12 mouse cellular contexts compared by ENCODE assay signal in genomic region chr9:91959592-91959991, GRCm38 (mm10).
A peak's percentile ranks its signal among the peaks of the same experiment; 100 is the strongest.
DNase-seq lines count a peak whose midpoint lies in the region; ATAC-seq lines count a peak whose summit lies in the region.
"Had no signal": no experiment of that assay in that cellular context is flagged by ENCODE, and none has a peak within 500 bp of the region (broad histone marks: within the 10 kb centered on the region; RNA-seq: fewer than 3 reads in every experiment).

No protein-coding gene starts in this region.

- H3K4me3 ChIP-seq in hindbrain, embryonic 13.5 days: no peak overlapping the region
- H3K4me3 ChIP-seq in hindbrain, embryonic 11.5 days (ENCODE audit: low read depth, low read length): no peak overlapping the region
- no peak overlapping the region for H3K4me3 ChIP-seq in neural tube, embryonic 12.5 days
- no peak overlapping the region for H3K4me3 ChIP-seq in hindbrain, embryonic 16.5 days (ENCODE audit: low read length)
- H3K4me3 ChIP-seq: embryonic facial prominence, embryonic 12.5 days had no signal

- ATAC-seq in hindbrain, embryonic 13.5 days (ENCODE audit: low FRiP score): peak; percentile 59; the same call in 1 of the 2 replicates
- no peak for ATAC-seq in hindbrain, embryonic 11.5 days (ENCODE audit: low FRiP score)
- ATAC-seq in neural tube, embryonic 12.5 days (ENCODE audit: low FRiP score, low read depth): 0 out of 2 replicates have a peak, but pooled peaks have one; percentile 56
- peak; percentile 82 for ATAC-seq in hindbrain, embryonic 16.5 days
- ATAC-seq in granulocyte monocyte progenitor cell, adult 5-6 weeks (replicated peaks; ENCODE audit: poor library complexity, severe bottlenecking): no peak

- 19% methylated on average over 1 of the region's 1 CpGs for WGBS in hindbrain, embryonic 13.5 days
- whole genome bisulfite sequencing in hindbrain, embryonic 11.5 days: 32% methylated on average over 1 of the region's 1 CpGs
- 6% methylated on average over 1 of the region's 1 CpGs for WGBS in neural tube, embryonic 12.5 days
- 15% methylated on average over 1 of the region's 1 CpGs for WGBS in hindbrain, embryonic 16.5 days

- H3K9me3 ChIP-seq in hindbrain, embryonic 13.5 days: no peaks in the 10 kb centered on the region
- H3K9me3 ChIP-seq in hindbrain, embryonic 11.5 days (ENCODE audit: control insufficient read depth, low read length): no peaks in the 10 kb centered on the region
- no peaks in the 10 kb centered on the region for H3K9me3 ChIP-seq in neural tube, embryonic 12.5 days
- H3K9me3 ChIP-seq in hindbrain, embryonic 16.5 days (ENCODE audit: control insufficient read depth, low read length): no peaks in the 10 kb centered on the region
- H3K9me3 ChIP-seq: embryonic facial prominence, embryonic 12.5 days had no signal

- no peak for DNase-seq in hindbrain, embryonic 11.5 days (ENCODE audit: low spot score)
- no peak for DNase-seq in neural tube, embryonic 10.5 days (ENCODE audit: extremely low spot score, low spot score)
- no peak for DNase-seq in gastrocnemius, postnatal 4 days (ENCODE audit: low spot score in 2 of 2)
- DNase-seq in thymus, postnatal 36 days: no peak
- DNase-seq: adrenal gland, postnatal 25 days; kidney, adult 8-10 months; right cerebral cortex, adult 18-20 months had no signal

- no peaks in the 10 kb centered on the region for H3K27me3 ChIP-seq in hindbrain, embryonic 13.5 days
- no peaks in the 10 kb centered on the region for H3K27me3 ChIP-seq in hindbrain, embryonic 11.5 days (ENCODE audit: control insufficient read depth, insufficient read depth, low read length)
- H3K27me3 ChIP-seq in neural tube, embryonic 12.5 days (replicated peaks): no peaks in the 10 kb centered on the region
- no peaks in the 10 kb centered on the region for H3K27me3 ChIP-seq in hindbrain, embryonic 16.5 days (replicated peaks; ENCODE audit: control insufficient read depth, insufficient read depth, low read length)
- H3K27me3 ChIP-seq: embryonic facial prominence, embryonic 12.5 days had no signal

- H3K4me2 ChIP-seq in hindbrain, embryonic 13.5 days: no peak overlapping the region
- no peak overlapping the region for H3K4me2 ChIP-seq in hindbrain, embryonic 11.5 days (replicated peaks; ENCODE audit: low read depth, low read length)
- no peak overlapping the region for H3K4me2 ChIP-seq in neural tube, embryonic 12.5 days (replicated peaks)
- no peak overlapping the region for H3K4me2 ChIP-seq in hindbrain, embryonic 16.5 days (ENCODE audit: low read length)
- H3K4me2 ChIP-seq: embryonic facial prominence, embryonic 12.5 days had no signal

- H3K27ac ChIP-seq in hindbrain, embryonic 13.5 days: no peak overlapping the region
- H3K27ac ChIP-seq in hindbrain, embryonic 11.5 days (ENCODE audit: low read depth, low read length): no peak overlapping the region
- no peak overlapping the region for H3K27ac ChIP-seq in neural tube, embryonic 12.5 days
- no peak overlapping the region for H3K27ac ChIP-seq in hindbrain, embryonic 16.5 days (ENCODE audit: low read depth, low read length)
- H3K27ac ChIP-seq: embryonic facial prominence, embryonic 12.5 days had no signal

- no peaks in the 10 kb centered on the region for H3K4me1 ChIP-seq in hindbrain, embryonic 13.5 days (replicated peaks)
- no peaks in the 10 kb centered on the region for H3K4me1 ChIP-seq in hindbrain, embryonic 11.5 days (replicated peaks; ENCODE audit: control insufficient read depth, insufficient read depth, low read length)
- H3K4me1 ChIP-seq in neural tube, embryonic 12.5 days: no peaks in the 10 kb centered on the region
- no peaks in the 10 kb centered on the region; the same call in 1 of the 2 replicates for H3K4me1 ChIP-seq in hindbrain, embryonic 16.5 days (ENCODE audit: control insufficient read depth, insufficient read depth, low read depth, low read length)
- H3K4me1 ChIP-seq: embryonic facial prominence, embryonic 12.5 days had no signal

- no peaks in the 10 kb centered on the region for H3K36me3 ChIP-seq in hindbrain, embryonic 13.5 days
- H3K36me3 ChIP-seq in hindbrain, embryonic 11.5 days (ENCODE audit: control insufficient read depth, insufficient read depth, low read length): no peaks in the 10 kb centered on the region
- H3K36me3 ChIP-seq in neural tube, embryonic 12.5 days: no peaks in the 10 kb centered on the region
- H3K36me3 ChIP-seq in hindbrain, embryonic 16.5 days (ENCODE audit: control insufficient read depth, insufficient read depth, low read length): no peaks in the 10 kb centered on the region
- H3K36me3 ChIP-seq: embryonic facial prominence, embryonic 12.5 days had no signal

- no peak overlapping the region for H3K9ac ChIP-seq in hindbrain, embryonic 13.5 days
- no peak overlapping the region for H3K9ac ChIP-seq in hindbrain, embryonic 11.5 days (ENCODE audit: low read depth, low read length)
- no peak overlapping the region for H3K9ac ChIP-seq in neural tube, embryonic 12.5 days
- H3K9ac ChIP-seq in hindbrain, embryonic 16.5 days (ENCODE audit: low read depth, low read length): no peak overlapping the region
- H3K9ac ChIP-seq: embryonic facial prominence, embryonic 12.5 days had no signal

Comparison
In these comparisons a context has a peak if more than half of its experiments do, and no peak if none do; other contexts are left out.
1. ATAC-seq: peak in hindbrain, embryonic 13.5 days (single experiment), neural tube, embryonic 12.5 days (single experiment) and hindbrain, embryonic 16.5 days (single experiment); none in hindbrain, embryonic 11.5 days (single experiment) and granulocyte monocyte progenitor cell, adult 5-6 weeks (single experiment).